Mouse (Mus musculus) lung, postnatal 0 days (tissue): ENCODE results near the gene C2cd4c. TPM values are rescaled to one million over a fixed set of nuclear protein-coding genes. Genes with fewer than 3 reads are reported as not detected.

Source experiments
- ATAC-seq: fragments of 200-750 bp; cut with Nextera tagmentation; 2 replicates; pipeline ENCODE4 v1.8.0; 2017; ENCODE audit warnings: moderate library complexity
- DNase-seq: peaks from one replicate; pipeline ENCODE4 v3.0.0-alpha.2; 2016; ENCODE audit warnings: low spot score
- H3K27ac ChIP-seq: fragments of 300-500 bp; sonication (generic); 2 replicates; pipeline ENCODE4 v1.5.1; 2014; ENCODE audit warnings: antibody characterized with exemption, mild to moderate bottlenecking, low read length, mixed read lengths
- H3K27me3 ChIP-seq: fragments of 300-500 bp; sonication (generic); replicated peaks from 2 replicates; pipeline ENCODE4 v1.6.1; 2014; ENCODE audit warnings: low read length, mixed read lengths; ENCODE audit not compliant: insufficient read depth
- H3K36me3 ChIP-seq: fragments of 300-500 bp; sonication (generic); 2 replicates; pipeline ENCODE4 v1.6.1; 2014; ENCODE audit warnings: low read length, mixed read lengths; ENCODE audit not compliant: insufficient read depth
- H3K4me1 ChIP-seq: fragments of 300-500 bp; sonication (generic); 2 replicates; pipeline ENCODE4 v1.6.1; 2014; ENCODE audit warnings: antibody characterized with exemption, low read depth, low read length, mixed read lengths; ENCODE audit not compliant: insufficient read depth
- H3K4me2 ChIP-seq: fragments of 300-500 bp; sonication (generic); replicated peaks from 2 replicates; pipeline ENCODE4 v1.6.1; 2014; ENCODE audit warnings: low read depth, mild to moderate bottlenecking, low read length, moderate library complexity, mixed read lengths
- H3K4me3 ChIP-seq: fragments of 300-500 bp; sonication (generic); 2 replicates; pipeline ENCODE4 v1.5.1; 2014; ENCODE audit warnings: low read depth, low read length
- H3K9ac ChIP-seq: fragments of 300-500 bp; sonication (generic); replicated peaks from 2 replicates; pipeline ENCODE4 v1.6.1; 2014; ENCODE audit warnings: low read depth, mild to moderate bottlenecking
- H3K9me3 ChIP-seq: fragments of 300-500 bp; sonication (generic); 2 replicates; pipeline ENCODE4 v1.6.1; 2016; ENCODE audit warnings: low read length, mixed read lengths
- CTCF ChIP-seq: IDR thresholded peaks from 2 replicates; pipeline ENCODE4 v1.5.1; 2016; ENCODE audit warnings: antibody characterized with exemption, mild to moderate bottlenecking
- EP300 ChIP-seq: IDR thresholded peaks from 2 replicates; pipeline ENCODE4 v1.6.1; 2016; ENCODE audit warnings: antibody characterized with exemption, mild to moderate bottlenecking, control low read depth
- WGBS: fragments of 180-500 bp; shearing (Covaris S2); extraction: QIAGEN DNeasy Blood & Tissue Kit; methylation state at CpG from one replicate; pipeline ENCODE4 v1.1.7; 2014; 5-methylcytosine and 5-hydroxymethylcytosine counted together
- polyA plus RNA-seq: library from polyadenylated mRNA; unstranded; fragments of >200 nt; fragmentation: Nextera tagmentation; extraction: Ambion mirVana; gene quantifications from 2 replicates; pipeline ENCODE4 v1.2.1, GENCODE M21; 2015

C2cd4c gene
- polyA plus RNA-seq, 1 experiment from 2014 or later: not detected

- Histone ChIP-seq H3K27ac (no peak overlapping the region), H3K4me1 (peaks cover 8% of the 10 kb centered on the region; the same call in 1 of the 2 replicates), H3K4me3 (no peak overlapping the region), H3K9me3 (no peaks in the 10 kb centered on the region), H3K27me3 (peaks cover 22% of the 10 kb centered on the region; the same call in 1 of the 2 replicates), H3K4me2 (no peak overlapping the region), H3K9ac (no peak overlapping the region), H3K36me3 (no peaks in the 10 kb centered on the region)
- DNase-seq: no peak
- no peak for ATAC-seq
- no peak for TF ChIP-seq EP300
- no peak for TF ChIP-seq CTCF
- WGBS: 91% methylated on average over 5 of the region's 5 CpGs
Observed at GRCm38 (mm10) chr10:79616376-79616775, 2.6 kb upstream of the C2cd4c start.

GRCm38 (mm10) chr10:79615860-79616259 is 2.0 kb upstream of the C2cd4c start:
- Histone ChIP-seq H3K27ac (no peak overlapping the region), H3K27me3 (peaks cover 22% of the 10 kb centered on the region; the same call in 1 of the 2 replicates), H3K9ac (no peak overlapping the region), H3K9me3 (no peaks in the 10 kb centered on the region), H3K4me3 (no peak overlapping the region), H3K4me1 (peaks cover 8% of the 10 kb centered on the region; the same call in 1 of the 2 replicates), H3K36me3 (no peaks in the 10 kb centered on the region), H3K4me2 (no peak overlapping the region)
- 11% methylated on average over 8 of the region's 8 CpGs for WGBS
- DNase-seq: no peak
- ATAC-seq: no peak
- TF ChIP-seq CTCF (no peak), EP300 (no peak)

- Histone ChIP-seq H3K9ac (no peak overlapping the region), H3K4me1 (peaks cover 8% of the 10 kb centered on the region; the same call in 1 of the 2 replicates), H3K27me3 (peaks cover 22% of the 10 kb centered on the region; the same call in 1 of the 2 replicates), H3K27ac (no peak overlapping the region), H3K4me3 (no peak overlapping the region), H3K36me3 (no peaks in the 10 kb centered on the region), H3K9me3 (no peaks in the 10 kb centered on the region), H3K4me2 (no peak overlapping the region)
- ATAC-seq (peak; percentile 24), DNase-seq (no peak)
- WGBS: 93% methylated on average over 1 of the region's 1 CpGs
- TF ChIP-seq CTCF (no peak), EP300 (no peak)
Observed at GRCm38 (mm10) chr10:79614305-79614643, 449 bp upstream of the C2cd4c start.

DNA sequence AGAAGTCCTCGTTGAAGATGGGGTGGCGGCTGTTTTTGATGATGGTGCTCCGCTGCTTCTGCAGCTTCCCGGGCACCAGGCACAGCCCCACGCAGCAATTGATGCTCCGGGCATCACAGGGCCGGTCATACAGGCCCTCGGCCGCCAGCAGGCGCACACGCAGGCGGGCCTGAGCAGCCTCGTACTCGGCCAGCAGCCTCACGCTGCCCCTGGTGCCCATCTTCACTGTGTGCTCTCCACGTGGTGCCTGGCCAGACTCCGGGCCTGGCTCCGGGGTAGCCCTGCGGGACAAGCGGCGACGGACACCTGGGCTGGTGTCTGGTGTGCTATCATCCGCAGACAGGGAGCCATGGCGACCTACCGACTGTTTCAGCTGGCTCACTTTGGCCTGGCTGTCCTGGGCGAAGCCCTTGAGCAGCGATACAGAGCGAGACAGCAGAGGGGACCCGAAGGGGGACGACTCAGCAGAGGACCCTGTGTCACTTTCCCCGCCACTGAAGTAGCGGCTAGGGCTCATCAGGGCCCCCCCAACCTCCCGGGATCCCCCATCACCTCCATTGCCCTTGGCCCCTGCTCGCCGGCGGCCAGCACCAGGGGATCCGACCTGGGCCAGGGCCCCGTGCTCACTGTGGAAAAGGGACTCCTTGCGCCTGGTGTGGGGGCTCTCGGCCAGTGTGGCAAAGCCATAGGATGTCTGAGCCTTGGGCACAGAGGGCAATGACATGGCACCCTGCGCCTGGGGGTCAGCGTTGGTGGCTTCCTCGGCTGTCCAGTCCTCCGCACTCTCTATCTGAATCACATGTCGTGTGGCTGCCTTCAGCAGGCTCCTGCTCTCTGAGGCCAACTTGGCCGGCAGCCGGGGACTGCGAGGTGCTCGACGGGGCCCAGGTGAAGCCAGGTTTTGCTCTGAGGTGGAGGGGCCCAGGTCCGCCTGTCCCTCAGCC is 1.4 kb downstream of the C2cd4c start:
- TF ChIP-seq EP300: no peak
- TF ChIP-seq CTCF: peak; percentile 63
- H3K27me3 ChIP-seq: peaks cover 22% of the 10 kb centered on the region; the same call in 1 of the 2 replicates
- no peak overlapping the region for H3K4me2 ChIP-seq
- H3K4me3 ChIP-seq: no peak overlapping the region
- ATAC-seq (no peak), DNase-seq (peak; percentile 14)
- no peaks in the 10 kb centered on the region for H3K36me3 ChIP-seq
- no peak overlapping the region for H3K9ac ChIP-seq
- peaks cover 8% of the 10 kb centered on the region; the same call in 1 of the 2 replicates for H3K4me1 ChIP-seq
- 10% methylated on average over 48 of the region's 51 CpGs for WGBS
- H3K27ac ChIP-seq: no peak overlapping the region
- no peaks in the 10 kb centered on the region for H3K9me3 ChIP-seq

- H3K27ac ChIP-seq: no peak overlapping the region
- 29% methylated on average over 5 of the region's 5 CpGs for WGBS
- DNase-seq: no peak
- H3K4me1 ChIP-seq: peaks cover 8% of the 10 kb centered on the region; the same call in 1 of the 2 replicates
- no peaks in the 10 kb centered on the region for H3K9me3 ChIP-seq
- H3K4me3 ChIP-seq: no peak overlapping the region
- H3K36me3 ChIP-seq: no peaks in the 10 kb centered on the region
- peaks cover 22% of the 10 kb centered on the region; the same call in 1 of the 2 replicates for H3K27me3 ChIP-seq
- no peak overlapping the region for H3K4me2 ChIP-seq
- H3K9ac ChIP-seq: no peak overlapping the region
- TF ChIP-seq CTCF: no peak
- TF ChIP-seq EP300: no peak
- ATAC-seq: no peak
Observed at GRCm38 (mm10) chr10:79611296-79611695, 2.5 kb downstream of the C2cd4c start.

- H3K4me3 ChIP-seq: no peak overlapping the region
- H3K4me1 ChIP-seq: peaks cover 8% of the 10 kb centered on the region; the same call in 1 of the 2 replicates
- 86% methylated on average over 3 of the region's 3 CpGs for WGBS
- H3K27me3 ChIP-seq: peaks cover 22% of the 10 kb centered on the region; the same call in 1 of the 2 replicates
- H3K4me2 ChIP-seq: no peak overlapping the region
- TF ChIP-seq CTCF (no peak), EP300 (no peak)
- H3K9ac ChIP-seq: no peak overlapping the region
- no peak overlapping the region for H3K27ac ChIP-seq
- ATAC-seq: no peak
- no peaks in the 10 kb centered on the region for H3K9me3 ChIP-seq
- DNase-seq: no peak
- H3K36me3 ChIP-seq: no peaks in the 10 kb centered on the region
Observed at GRCm38 (mm10) chr10:79609276-79609675, 4.5 kb downstream of the C2cd4c start.
